Mouse (Mus musculus): ENCODE results near the gene Rab3ip. TPM values are rescaled to one million over a fixed set of nuclear protein-coding genes. Genes with fewer than 3 reads are reported as not detected.

Rab3ip gene
- polyA plus RNA-seq, 1 experiment from 2014 or later: 45.2 TPM

DNA sequence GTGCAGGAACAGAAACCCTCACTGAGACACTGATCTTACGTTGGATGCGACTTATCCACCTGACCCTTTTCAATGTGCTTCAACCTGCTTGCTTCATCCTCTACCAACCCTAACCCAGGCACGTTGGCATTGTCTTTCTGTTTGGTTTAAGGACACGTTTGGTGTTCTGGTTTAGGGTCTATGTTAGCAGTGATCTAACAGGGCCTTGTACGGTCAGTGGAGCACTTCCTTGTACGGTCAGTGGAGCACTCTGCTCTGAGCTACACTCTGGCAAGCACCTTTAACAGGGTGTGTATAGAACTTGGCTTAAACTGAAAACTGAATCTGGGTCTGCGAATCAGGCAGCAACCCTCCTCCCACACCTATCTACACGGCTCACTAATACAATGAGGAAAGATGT lies 35.3 kb downstream of the Rab3ip start:
- Histone ChIP-seq H3K27ac (replicated peaks) (no peak overlapping the region), H3K4me1 (no peaks in the 10 kb centered on the region), H3K9me3 (no peaks in the 10 kb centered on the region), H3K4me3 (no peak overlapping the region), H3K27me3 (no peaks in the 10 kb centered on the region), H3K36me3 (peaks cover 43% of the 10 kb centered on the region), H3K4me2 (replicated peaks) (no peak overlapping the region), H3K9ac (replicated peaks) (no peak overlapping the region)
- WGBS: 91% methylated on average over 8 of the region's 8 CpGs
- ATAC-seq (ENCODE audit: low FRiP score, low read depth): no peak

GRCm38 (mm10) chr10:116914586-116914985 lies 36.0 kb downstream of the Rab3ip start:
- WGBS: 89% methylated on average over 9 of the region's 9 CpGs
- H3K9ac ChIP-seq (replicated peaks): no peak overlapping the region
- peaks cover 48% of the 10 kb centered on the region for H3K36me3 ChIP-seq
- no peak for ATAC-seq (ENCODE audit: low FRiP score, low read depth)
- H3K9me3 ChIP-seq: no peaks in the 10 kb centered on the region
- H3K4me3 ChIP-seq: no peak overlapping the region
- no peaks in the 10 kb centered on the region for H3K4me1 ChIP-seq
- H3K27ac ChIP-seq (replicated peaks): no peak overlapping the region
- no peak overlapping the region for H3K4me2 ChIP-seq (replicated peaks)
- H3K27me3 ChIP-seq: no peaks in the 10 kb centered on the region

- ATAC-seq (ENCODE audit: low FRiP score, low read depth): no peak
- H3K27me3 ChIP-seq: no peaks in the 10 kb centered on the region
- H3K4me1 ChIP-seq: no peaks in the 10 kb centered on the region
- H3K4me2 ChIP-seq (replicated peaks): no peak overlapping the region
- no peak overlapping the region for H3K4me3 ChIP-seq
- no peak overlapping the region for H3K27ac ChIP-seq (replicated peaks)
- H3K36me3 ChIP-seq: peaks cover 51% of the 10 kb centered on the region
- no peak overlapping the region for H3K9ac ChIP-seq (replicated peaks)
- WGBS: 93% methylated on average over 17 of the region's 17 CpGs
- no peaks in the 10 kb centered on the region for H3K9me3 ChIP-seq
Measured at GRCm38 (mm10) chr10:116913647-116914273, 36.8 kb downstream of the Rab3ip start.

DNA sequence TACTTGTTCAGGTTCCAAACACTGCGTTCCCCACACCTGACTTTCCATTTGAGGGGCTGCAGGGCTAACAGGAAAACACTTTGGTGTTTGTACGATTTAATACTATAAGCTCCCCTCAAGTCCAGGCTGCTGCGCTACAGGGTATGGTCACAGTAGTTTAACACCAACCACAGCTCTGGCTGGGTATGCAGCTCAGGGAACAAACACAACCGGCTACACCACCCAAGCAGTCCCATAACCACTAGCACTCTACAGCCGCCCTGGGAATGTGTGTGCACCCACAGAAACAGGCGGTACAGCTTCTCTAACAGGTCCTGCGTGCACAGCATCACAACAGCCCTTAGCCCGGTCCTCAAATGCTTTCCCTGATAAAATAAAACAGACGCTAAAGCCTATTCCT lies 37.7 kb downstream of the Rab3ip start:
- Histone ChIP-seq H3K36me3 (peaks cover 55% of the 10 kb centered on the region), H3K27ac (replicated peaks) (no peak overlapping the region), H3K9me3 (no peaks in the 10 kb centered on the region), H3K4me2 (replicated peaks) (no peak overlapping the region), H3K4me3 (no peak overlapping the region), H3K9ac (replicated peaks) (no peak overlapping the region), H3K4me1 (no peaks in the 10 kb centered on the region), H3K27me3 (no peaks in the 10 kb centered on the region)
- WGBS: 93% methylated on average over 9 of the region's 9 CpGs
- ATAC-seq (ENCODE audit: low FRiP score, low read depth): no peak

DNA sequence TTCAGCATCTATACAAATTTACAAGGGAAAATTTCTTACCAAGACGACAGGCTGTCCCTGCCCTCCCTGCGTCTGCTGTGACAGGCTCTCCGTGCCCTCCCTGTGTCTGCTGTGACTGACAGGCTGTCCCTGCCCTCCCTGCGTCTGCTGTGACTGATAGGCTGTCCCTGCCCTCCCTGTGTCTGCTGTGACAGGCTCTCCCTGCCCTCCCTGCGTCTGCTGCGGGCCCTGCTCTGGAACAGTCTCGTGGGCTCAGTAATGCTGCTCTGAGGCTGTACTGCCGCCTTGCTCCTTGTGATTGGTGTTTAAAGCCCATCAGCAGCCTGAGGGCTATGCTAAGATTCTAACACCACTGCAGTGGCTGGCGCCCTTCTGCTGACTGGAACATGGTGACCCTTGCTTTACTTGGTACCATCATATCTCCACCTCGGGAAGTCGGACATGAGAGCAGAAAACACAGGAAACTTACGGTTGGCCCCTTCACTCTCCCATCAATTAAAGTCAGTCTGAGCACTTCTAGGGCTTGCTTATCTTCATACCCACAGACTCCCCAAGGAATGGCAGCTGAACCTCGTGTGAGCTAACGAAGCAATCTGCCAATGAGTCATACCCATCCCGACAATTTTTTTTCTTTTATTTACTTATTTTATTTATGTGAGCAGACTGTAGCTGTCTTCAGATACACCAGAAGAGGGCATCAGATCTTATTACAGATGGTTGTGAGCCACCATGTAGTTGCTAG lies 41.5 kb downstream of the Rab3ip start:
- no peaks in the 10 kb centered on the region for H3K4me1 ChIP-seq
- ATAC-seq (ENCODE audit: low FRiP score, low read depth): no peak
- no peak overlapping the region for H3K9ac ChIP-seq (replicated peaks)
- no peaks in the 10 kb centered on the region for H3K27me3 ChIP-seq
- WGBS: 82% methylated on average over 15 of the region's 15 CpGs
- no peaks in the 10 kb centered on the region for H3K9me3 ChIP-seq
- H3K36me3 ChIP-seq: peaks cover 76% of the 10 kb centered on the region
- no peak overlapping the region; the same call in 1 of the 2 replicates for H3K27ac ChIP-seq (replicated peaks)
- H3K4me3 ChIP-seq: no peak overlapping the region
- H3K4me2 ChIP-seq (replicated peaks): no peak overlapping the region

GRCm38 (mm10) chr10:116906794-116907193 lies 43.8 kb downstream of the Rab3ip start:
- H3K9ac ChIP-seq (replicated peaks): no peak overlapping the region
- no peak overlapping the region for H3K4me3 ChIP-seq
- H3K4me2 ChIP-seq (replicated peaks): no peak overlapping the region
- H3K4me1 ChIP-seq: no peaks in the 10 kb centered on the region
- no peak overlapping the region for H3K27ac ChIP-seq (replicated peaks)
- no peaks in the 10 kb centered on the region for H3K9me3 ChIP-seq
- 97% methylated on average over 9 of the region's 9 CpGs for WGBS
- ATAC-seq (ENCODE audit: low FRiP score, low read depth): no peak
- peaks cover 61% of the 10 kb centered on the region for H3K36me3 ChIP-seq
- no peaks in the 10 kb centered on the region for H3K27me3 ChIP-seq

DNA sequence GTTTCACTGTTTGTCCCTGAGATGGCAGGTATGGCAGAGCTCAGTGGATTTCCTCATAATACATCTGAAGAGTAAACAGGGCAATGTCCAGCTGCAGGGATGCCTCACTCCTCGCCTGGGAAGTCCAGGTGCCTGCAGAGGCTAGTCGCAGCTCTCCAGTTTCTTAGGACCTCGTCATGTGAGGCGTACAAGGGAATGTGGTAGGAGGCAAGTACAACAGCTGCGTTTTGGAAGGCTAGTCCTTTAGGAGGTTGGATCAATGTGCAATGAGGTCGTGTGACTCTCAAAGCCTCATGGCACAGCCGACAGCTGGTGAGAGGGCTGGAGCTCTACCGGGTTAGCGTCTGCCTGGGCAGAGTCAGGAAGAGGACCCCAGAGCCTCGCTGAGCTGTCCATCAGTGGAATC lies 46.1 kb downstream of the Rab3ip start:
- H3K4me2 ChIP-seq (replicated peaks): no peak overlapping the region
- H3K9ac ChIP-seq (replicated peaks): no peak overlapping the region
- peaks cover 44% of the 10 kb centered on the region for H3K36me3 ChIP-seq
- no peaks in the 10 kb centered on the region for H3K9me3 ChIP-seq
- no peaks in the 10 kb centered on the region for H3K27me3 ChIP-seq
- ATAC-seq (ENCODE audit: low FRiP score, low read depth): no peak
- no peak overlapping the region for H3K4me3 ChIP-seq
- no peaks in the 10 kb centered on the region for H3K4me1 ChIP-seq
- H3K27ac ChIP-seq (replicated peaks): no peak overlapping the region
- 91% methylated on average over 10 of the region's 10 CpGs for WGBS

GRCm38 (mm10) chr10:116896336-116897177 lies 54.0 kb downstream of the Rab3ip start, which contains the start of gene Myrfl:
Gene Myrfl (minus strand): TSS chr10:116896919.
- 79% methylated on average over 17 of the region's 17 CpGs for WGBS
- no peaks in the 10 kb centered on the region for H3K4me1 ChIP-seq

GRCm38 (mm10) chr10:116895108-116895833 lies 55.3 kb downstream of the Rab3ip start:
- no peaks in the 10 kb centered on the region for H3K36me3 ChIP-seq
- H3K4me1 ChIP-seq: no peaks in the 10 kb centered on the region
- ATAC-seq (ENCODE audit: low FRiP score, low read depth): no peak
- no peak overlapping the region for H3K4me3 ChIP-seq
- H3K4me2 ChIP-seq (replicated peaks): no peak overlapping the region
- WGBS: 90% methylated on average over 12 of the region's 12 CpGs
- no peaks in the 10 kb centered on the region for H3K9me3 ChIP-seq
- H3K27ac ChIP-seq (replicated peaks): no peak overlapping the region
- H3K27me3 ChIP-seq: no peaks in the 10 kb centered on the region
- no peak overlapping the region for H3K9ac ChIP-seq (replicated peaks)

More at GRCm38 (mm10) chr10:116896336-116897177, 54.0 kb downstream of the Rab3ip start, which contains the start of gene Myrfl:
- no peak within 1 kb of the TSS for H3K27ac ChIP-seq (replicated peaks)
- H3K36me3 ChIP-seq: no peaks in the 10 kb centered on the region
- no peaks in the 10 kb centered on the region for H3K9me3 ChIP-seq
- H3K9ac ChIP-seq (replicated peaks): no peak within 1 kb of the TSS
- no peaks in the 10 kb centered on the region for H3K27me3 ChIP-seq
- H3K4me2 ChIP-seq (replicated peaks): no peak within 1 kb of the TSS
- no peak within 1 kb of the TSS for H3K4me3 ChIP-seq
- ATAC-seq (ENCODE audit: low FRiP score, low read depth): no peak

GRCm38 (mm10) chr10:116894540-116894939 lies 56.0 kb downstream of the Rab3ip start:
- Histone ChIP-seq H3K36me3 (no peaks in the 10 kb centered on the region), H3K27me3 (no peaks in the 10 kb centered on the region), H3K4me1 (no peaks in the 10 kb centered on the region), H3K9ac (replicated peaks) (no peak overlapping the region), H3K27ac (replicated peaks) (no peak overlapping the region), H3K4me2 (replicated peaks) (no peak overlapping the region), H3K9me3 (no peaks in the 10 kb centered on the region), H3K4me3 (no peak overlapping the region)
- 82% methylated on average over 6 of the region's 6 CpGs for WGBS
- ATAC-seq (ENCODE audit: low FRiP score, low read depth): no peak

DNA sequence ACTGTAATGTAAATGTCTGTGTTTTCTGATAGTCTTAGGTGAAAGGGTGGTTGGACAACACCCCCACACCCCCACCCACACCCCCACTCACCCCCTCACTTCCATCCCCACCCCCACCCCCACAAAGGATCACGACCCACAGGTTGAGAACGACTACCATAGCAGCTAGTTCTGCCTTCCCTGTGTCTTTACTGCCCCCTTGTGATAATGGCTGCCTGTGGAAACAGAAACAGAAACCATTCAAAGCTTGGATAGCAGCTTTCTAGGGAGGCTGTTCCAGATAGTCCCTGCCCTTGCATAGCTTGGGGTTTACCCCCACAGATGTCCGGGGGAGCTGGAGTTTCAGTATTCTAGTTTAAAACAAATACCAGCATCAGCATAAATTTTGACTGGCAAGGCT lies 56.8 kb downstream of the Rab3ip start:
- 19% methylated on average over 3 of the region's 3 CpGs for WGBS

More for the DNA sequence above, 56.8 kb downstream of the Rab3ip start:
- no peaks in the 10 kb centered on the region for H3K27me3 ChIP-seq
- ATAC-seq (ENCODE audit: low FRiP score, low read depth): no peak
- no peaks in the 10 kb centered on the region for H3K9me3 ChIP-seq
- no peak overlapping the region for H3K9ac ChIP-seq (replicated peaks)
- H3K36me3 ChIP-seq: no peaks in the 10 kb centered on the region
- no peak overlapping the region for H3K4me2 ChIP-seq (replicated peaks)
- no peak overlapping the region for H3K27ac ChIP-seq (replicated peaks)
- H3K4me3 ChIP-seq: no peak overlapping the region
- no peaks in the 10 kb centered on the region for H3K4me1 ChIP-seq

All from midbrain, embryonic 12.5 days (tissue).